Mouse (Mus musculus) large intestine, adult 2 months (tissue): Measurements from ENCODE around the gene Ak4. TPM values are rescaled to one million over a fixed set of nuclear protein-coding genes. Genes with fewer than 3 reads are reported as not detected.
A peak's percentile ranks its signal among the peaks of the same experiment; 100 is the strongest.

Source experiments
- DNase-seq: peaks from one replicate; pipeline ENCODE4 v3.0.0-alpha.2; 2012; ENCODE audit warnings: low read depth, low spot score
- WGBS: fragments of 180-500 bp; shearing (Covaris S2); methylation state at CpG from one replicate; pipeline ENCODE4 v1.1.7; 2018; 5-methylcytosine and 5-hydroxymethylcytosine counted together
- polyA plus RNA-seq: library from polyadenylated mRNA; depleted of rRNA; stranded (reverse); fragments of >200 nt; gene quantifications from 2 replicates; pipeline ENCODE4 v1.2.3, GENCODE M21; 2012

Gene Ak4
- polyA plus RNA-seq, 1 experiment, result 0.95 TPM

DNA sequence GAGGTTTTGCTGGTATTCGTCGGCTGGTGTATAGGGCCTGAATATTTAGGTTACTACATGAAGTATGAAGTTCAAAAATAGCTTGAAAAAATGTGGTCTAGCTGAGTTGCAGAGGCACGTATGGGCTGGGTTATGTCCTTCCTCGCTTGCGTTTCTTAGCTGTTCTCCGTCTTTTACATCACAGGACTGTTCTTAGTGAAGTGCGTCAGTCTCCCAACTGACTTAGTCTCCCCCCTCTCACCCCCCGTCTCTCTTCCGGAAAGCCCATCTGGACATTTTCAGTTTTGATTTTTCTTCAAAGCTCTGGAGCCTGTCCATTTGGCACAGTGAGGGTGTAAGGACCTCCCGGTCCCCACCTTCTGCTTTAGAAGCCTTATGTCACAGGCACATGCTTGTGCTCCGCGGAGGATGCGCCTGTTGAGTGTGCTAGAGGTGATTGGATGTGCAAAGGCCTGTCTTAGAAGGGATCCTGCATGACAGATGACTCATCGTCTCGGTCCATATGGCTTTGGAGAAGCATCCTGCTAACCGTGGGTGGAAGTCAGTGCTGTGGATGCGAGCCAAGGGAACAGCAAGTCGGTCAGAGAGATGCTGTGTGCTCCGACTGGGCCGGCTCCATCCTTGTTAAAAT lies 31.2 kb downstream of the Ak4 start:
- DNase-seq, result no peak
- 76% methylated on average over 20 of the region's 20 CpGs for WGBS

DNA sequence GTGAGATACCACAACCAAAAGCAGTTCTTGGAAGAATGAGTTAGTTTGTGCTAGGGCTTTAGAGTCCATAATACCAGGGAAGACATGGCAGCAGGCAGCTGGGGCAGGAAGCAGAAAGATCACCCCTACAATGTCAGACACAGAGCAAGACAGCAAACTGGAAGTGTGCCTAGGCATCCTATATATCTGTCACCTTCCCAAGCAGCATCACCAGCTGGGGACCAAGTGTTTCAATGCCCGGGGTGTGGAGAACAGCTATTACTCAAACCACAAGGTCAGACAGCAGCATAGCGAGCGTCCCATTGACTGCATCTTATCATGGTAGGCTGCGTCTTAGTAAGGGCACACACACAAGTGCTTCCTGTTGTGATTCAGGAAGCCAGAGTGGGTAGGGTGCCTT lies 32.0 kb downstream of the Ak4 start:
- DNase-seq, result no peak
- WGBS, result 88% methylated on average over 4 of the region's 4 CpGs

GRCm38 (mm10) chr4:101452829-101453228 lies 33.8 kb downstream of the Ak4 start:
- WGBS, result 91% methylated on average over 9 of the region's 9 CpGs

GRCm38 (mm10) chr4:101457176-101457575 lies 38.1 kb downstream of the Ak4 start:
- 90% methylated on average over 8 of the region's 8 CpGs for WGBS
- DNase-seq, result no peak

More at GRCm38 (mm10) chr4:101452829-101453228, 33.8 kb downstream of the Ak4 start:
- no peak for DNase-seq

- 32% methylated on average over 2 of the region's 2 CpGs for WGBS
- DNase-seq, result peak; percentile 11
Measured at GRCm38 (mm10) chr4:101458341-101458740, 39.3 kb downstream of the Ak4 start.

DNA sequence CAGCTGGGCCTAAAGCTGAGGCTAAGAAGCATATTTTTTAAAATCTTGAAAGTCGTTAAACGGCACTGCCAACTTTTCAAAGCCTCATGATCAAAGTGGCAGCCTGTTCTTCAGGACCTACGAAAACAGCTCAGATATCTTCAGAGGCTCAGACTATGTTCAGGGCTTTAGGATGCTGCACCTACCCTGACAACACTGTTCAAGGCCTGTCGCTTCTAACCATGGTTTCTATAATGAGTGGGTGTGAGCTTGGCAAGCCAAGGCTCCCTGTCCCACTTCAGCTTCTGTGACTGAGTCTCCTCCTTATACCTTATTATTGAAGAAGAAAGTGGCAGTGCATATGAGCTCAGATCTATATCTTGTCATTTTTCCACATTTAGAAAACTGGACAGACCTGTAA lies 40.3 kb downstream of the Ak4 start:
- WGBS, result 83% methylated on average over 4 of the region's 4 CpGs
- no peak for DNase-seq

DNA sequence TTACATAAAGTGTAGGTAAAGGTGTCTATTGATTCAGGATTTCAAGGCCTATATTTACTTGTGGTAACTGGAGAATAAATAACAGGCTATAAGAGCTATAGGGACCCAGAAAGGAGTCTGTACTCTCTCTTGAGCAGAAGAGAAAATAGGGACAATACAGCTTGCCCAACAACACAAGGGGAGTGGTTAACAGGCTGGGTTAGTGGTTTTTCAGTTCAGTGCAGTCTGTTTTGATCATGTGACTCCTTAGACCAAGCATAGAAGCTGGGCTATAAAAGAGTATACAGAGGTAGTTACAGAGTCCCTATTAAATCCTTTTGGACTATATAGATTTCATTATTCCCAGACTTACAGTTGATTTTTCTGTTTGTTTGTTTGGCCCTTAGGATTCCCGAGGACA lies 41.0 kb downstream of the Ak4 start:
- DNase-seq, result no peak
- WGBS, result 58% methylated on average over 1 of the region's 1 CpGs

- no peak for DNase-seq
- 62% methylated on average over 2 of the region's 2 CpGs for WGBS
Measured at GRCm38 (mm10) chr4:101462065-101462464, 43.0 kb downstream of the Ak4 start.

GRCm38 (mm10) chr4:101466264-101466663 lies 47.2 kb downstream of the Ak4 start:
- DNase-seq, result no peak
- 66% methylated on average over 3 of the region's 3 CpGs for WGBS

DNA sequence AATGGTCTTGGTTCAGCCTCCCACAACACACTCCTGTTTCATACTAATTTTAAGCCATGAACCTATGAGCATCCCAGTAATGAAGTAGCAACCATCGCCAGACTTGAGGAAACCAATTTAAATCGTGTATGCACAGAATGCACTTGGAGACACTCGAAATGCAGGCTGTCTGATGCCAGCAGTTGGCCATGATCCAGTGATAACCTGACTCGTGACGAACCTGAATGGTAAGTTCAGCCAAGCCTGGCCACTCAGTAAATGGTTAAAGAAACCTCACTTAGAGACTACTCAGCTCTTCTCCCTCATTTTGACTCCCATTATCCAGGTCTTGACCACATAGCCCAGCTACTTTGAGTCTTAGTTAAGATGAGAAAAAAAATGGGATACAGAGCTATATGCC lies 50.2 kb downstream of the Ak4 start:
- DNase-seq, result no peak
- WGBS, result 55% methylated on average over 5 of the region's 5 CpGs

DNA sequence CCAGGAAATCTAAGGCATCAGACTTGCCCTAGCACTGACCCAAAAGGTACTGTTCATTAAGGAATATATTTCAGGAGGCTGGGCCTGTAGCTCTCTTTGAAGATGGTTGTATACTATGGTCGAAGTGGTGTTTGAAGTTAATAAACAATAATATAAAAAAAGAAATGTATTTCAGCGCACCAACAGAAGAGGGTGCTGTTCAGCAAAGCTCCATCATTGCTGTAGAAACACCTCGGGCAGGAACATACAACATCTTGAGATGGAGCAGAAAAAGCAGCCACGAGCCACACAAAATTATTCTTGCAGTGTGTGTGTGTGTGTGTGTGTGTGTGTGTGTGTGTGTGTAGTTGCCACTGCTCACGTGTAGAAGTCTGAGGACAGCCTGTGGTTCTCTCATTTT lies 51.5 kb downstream of the Ak4 start:
- WGBS, result 38% methylated on average over 5 of the region's 5 CpGs
- DNase-seq, result no peak

DNA sequence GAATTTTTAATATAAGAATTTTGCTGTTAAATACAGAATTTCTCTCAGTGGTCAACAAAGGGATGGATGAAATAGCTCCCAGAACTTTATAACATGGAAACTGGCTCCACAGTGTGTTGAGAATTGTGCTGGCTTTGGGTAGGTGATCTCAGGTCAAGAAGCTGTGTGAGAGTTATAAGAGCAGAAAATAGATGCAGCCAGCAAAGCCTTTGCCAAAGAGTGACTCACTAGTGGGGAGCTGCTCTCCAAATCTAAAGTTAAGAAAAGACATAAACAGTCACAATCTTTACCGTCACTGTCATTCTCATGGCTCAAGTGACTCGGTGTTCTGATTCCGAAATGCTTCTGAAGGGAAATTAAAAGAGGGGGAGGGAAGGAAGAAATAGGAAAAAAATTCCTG lies 53.7 kb downstream of the Ak4 start:
- WGBS, result 84% methylated on average over 3 of the region's 3 CpGs
- DNase-seq, result no peak

DNA sequence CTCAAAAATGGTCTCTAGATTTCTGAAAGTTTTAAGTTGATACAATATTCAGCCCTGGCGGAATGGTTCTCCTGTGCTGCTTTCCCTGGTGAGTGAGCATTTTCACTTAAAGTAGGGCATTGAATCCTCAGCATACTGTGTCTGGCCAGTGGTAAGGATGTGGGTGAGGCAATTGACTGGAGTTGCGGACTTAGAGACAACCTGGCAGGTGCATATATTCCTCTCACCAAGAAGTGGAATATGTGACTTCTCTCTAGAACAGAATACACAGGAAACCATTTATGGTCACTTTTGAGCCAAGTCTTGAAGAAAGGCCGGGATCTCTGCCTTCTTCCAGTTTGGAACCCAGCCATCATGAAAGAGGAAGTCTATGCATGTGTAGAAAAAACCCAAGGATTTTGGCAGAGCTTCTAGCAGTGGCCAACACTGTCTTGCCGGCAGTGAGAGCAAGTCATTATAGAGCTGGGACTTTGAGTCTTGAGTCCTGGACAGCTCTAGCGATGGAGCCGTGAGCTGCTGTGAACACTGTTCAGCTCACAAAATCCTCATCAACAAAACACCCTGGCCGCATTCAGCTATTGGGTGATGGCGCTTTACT lies 71.3 kb downstream of the Ak4 start:
- DNase-seq, result no peak
- WGBS, result 64% methylated on average over 8 of the region's 8 CpGs

- WGBS, result 70% methylated on average over 6 of the region's 6 CpGs
- no peak for DNase-seq
Measured at GRCm38 (mm10) chr4:101491704-101492103, 72.6 kb downstream of the Ak4 start.

DNA sequence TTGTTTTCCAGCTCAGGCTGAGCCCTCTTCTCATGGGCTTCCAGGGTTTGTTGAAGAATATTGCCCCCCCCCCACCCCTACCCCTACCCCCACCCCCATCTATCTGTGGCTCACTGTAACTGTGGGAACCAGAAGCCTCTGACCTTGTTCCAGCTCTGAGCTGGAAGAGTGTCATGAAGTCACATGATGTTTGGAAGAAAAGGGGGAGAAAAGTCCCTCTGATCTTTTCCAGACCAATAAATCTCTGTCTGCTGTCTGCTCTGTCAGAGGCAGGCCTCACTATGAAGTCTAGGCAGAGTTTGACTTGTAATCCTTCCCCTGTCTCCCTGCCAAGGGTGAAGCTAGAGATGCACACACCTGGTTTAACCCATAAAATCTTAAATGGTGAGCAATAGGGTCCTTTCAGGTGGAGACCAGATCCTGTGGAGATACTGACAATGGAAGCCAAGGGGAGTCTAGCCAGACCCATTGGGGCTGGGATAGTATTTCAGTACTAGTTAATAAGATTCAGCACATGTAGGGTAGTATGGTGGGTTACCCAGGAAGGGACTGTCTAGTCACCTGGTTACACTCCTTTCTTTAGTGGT lies 74.6 kb downstream of the Ak4 start:
- no peak for DNase-seq

DNA sequence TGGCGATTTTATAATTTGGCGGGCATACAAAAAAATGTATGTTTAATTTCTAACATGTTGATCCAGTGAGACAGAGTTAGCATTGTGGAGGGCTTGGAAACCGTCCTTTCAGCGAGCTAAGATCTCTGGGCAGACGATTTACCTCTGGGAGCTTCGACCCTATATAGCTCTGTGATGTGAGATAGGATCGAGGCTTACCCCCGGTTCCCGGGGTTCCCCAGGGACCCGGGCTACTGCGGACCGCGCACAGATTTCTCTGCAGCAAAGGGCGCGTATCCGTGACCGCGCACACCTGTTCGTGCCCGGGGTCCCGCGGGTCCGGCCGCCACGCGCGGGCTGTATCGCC lies 77.1 kb downstream of the Ak4 start:
- no peak for DNase-seq
- WGBS, result 5% methylated on average over 28 of the region's 28 CpGs

DNA sequence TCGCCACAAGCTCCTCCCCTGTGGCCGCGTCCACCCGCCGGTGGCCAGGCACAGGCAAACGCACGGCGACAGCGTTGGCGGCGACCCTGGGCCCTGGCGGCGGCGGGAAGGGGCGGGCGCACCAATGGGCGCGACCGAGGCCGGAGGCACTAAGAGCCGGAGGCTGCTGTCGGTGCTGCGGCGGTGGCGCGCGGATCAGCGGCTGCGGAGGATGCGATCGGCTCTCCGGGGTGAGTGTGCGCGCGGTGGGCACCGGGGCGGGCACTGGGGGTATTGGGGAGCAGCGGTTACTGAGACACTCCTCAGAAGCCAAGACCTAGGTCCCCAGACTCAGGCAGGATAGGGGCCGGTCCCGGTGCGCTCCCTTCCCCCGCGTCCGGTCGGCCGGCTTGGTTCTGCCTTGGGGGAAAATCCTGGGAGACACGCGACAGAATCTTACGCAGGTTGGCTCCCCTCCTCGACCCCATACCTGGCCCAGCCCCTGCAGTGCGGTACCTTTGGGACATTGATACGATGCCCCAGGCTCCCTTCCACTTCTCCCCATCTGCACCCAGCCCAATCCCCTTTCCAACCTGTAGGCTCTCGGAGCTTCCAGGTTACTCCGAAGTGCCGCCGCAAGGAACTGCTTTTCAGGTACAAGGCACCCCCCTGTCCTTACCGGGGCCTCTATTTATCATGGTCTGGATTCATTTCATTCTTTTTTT lies 77.6 kb downstream of the Ak4 start, which contains the start of gene Dnajc6:
Gene Dnajc6 (plus strand): TSS at position 115 of the 704 bp plus-strand sequence.
- DNase-seq, result no peak
- 2% methylated on average over 57 of the region's 57 CpGs for WGBS

DNA sequence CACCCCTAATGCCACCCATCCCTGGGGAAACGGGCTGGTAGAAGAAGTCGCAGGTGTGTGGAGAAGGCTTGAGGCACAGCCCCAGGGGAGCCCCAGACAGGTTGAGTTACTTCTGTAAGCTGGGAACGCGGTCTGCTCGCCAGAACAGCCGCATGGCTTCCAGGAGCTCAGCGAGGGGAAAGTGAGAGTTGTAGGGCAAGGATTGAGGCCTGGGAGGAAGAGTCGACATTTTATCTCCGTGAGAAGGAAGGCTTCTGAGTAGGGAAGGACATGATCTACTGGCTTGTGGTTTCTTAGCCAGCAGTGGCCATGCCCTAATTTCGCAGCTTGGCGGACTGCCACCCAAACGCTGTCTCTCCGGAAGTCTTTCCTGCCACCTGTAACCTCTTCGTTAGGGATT lies 78.3 kb downstream of the Ak4 start:
- DNase-seq, result no peak
- WGBS, result 5% methylated on average over 14 of the region's 14 CpGs

- 72% methylated on average over 7 of the region's 7 CpGs for WGBS
- DNase-seq, result no peak
Measured at GRCm38 (mm10) chr4:101504470-101505007, 85.5 kb downstream of the Ak4 start.

DNA sequence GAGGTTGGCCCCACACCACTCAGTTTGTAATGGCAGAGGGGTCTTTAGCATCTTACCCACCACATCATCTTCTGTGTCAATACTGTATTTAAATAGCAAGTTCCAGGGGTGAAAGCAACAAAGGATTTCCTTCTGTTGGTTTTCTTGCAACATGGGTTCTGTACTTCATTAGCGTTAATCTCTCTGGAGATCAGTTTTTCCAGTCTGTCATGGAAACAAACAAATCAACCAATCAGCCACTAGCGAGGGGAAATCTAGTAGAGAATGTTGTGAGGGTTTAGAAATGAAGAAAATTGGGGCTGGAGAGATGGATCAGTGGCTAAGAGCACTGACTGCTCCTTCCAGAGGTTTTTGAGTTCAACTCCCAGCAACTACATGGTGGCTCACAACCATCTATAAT lies 86.9 kb downstream of the Ak4 start:
- 68% methylated on average over 2 of the region's 2 CpGs for WGBS
- no peak for DNase-seq

DNA sequence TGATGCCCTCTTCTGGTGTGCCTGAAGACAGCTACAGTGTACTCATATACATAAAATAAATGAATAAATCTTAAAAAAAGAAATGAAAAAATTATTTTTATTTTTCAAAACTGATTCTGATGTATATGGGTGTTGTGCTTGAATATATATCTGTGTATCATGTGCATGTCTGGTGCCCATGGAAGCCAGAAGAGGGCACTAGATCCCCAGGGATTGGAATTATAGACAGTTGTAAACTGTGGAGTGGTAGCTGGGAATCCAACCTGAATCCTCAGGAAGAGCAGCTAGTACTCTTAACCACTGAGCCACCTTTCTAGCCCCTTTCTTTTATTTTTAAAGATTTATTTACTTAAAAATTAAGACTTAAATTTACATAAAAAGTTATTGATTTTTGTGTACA lies 87.3 kb downstream of the Ak4 start:
- no peak for DNase-seq
